Comparison of ENCODE assay signal across 19 mouse cellular contexts in the genomic region with DNA sequence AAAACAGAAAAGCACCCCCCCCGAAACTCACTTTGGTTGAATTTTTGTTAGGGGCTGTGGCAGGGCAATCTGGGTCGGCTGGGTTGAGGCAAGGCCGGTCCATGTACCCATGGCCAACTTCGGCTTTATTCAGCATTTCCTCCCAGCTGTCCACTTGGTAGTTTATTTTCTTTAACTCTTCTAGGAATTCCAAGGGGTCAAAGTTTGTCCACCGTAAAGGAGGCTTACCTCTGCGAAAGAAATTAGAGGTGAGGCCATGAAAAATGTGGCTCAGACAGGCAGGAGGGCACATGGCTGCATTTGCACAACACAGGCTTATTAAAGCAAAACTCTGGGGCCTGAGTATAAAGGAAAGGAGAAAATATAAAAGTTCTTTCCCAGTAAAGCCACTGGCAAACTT. TPM values are rescaled to one million over a fixed set of nuclear protein-coding genes. Genes with fewer than 3 reads are reported as not detected.
DNase-seq lines count a peak whose midpoint lies in the region; ATAC-seq and TF ChIP-seq lines count a peak whose summit lies in the region.
"Had no signal": no experiment of that assay in that cellular context is flagged by ENCODE, and none has a peak within 500 bp of the region (broad histone marks: within the 10 kb centered on the region; RNA-seq: fewer than 3 reads in every experiment).

No protein-coding gene starts in this region.

- peaks cover 70% of the 10 kb centered on the region for H3K36me3 ChIP-seq in hindbrain, embryonic 14.5 days (replicated peaks; ENCODE audit: control insufficient read depth, insufficient read depth)
- peaks cover 19% of the 10 kb centered on the region for H3K36me3 ChIP-seq in hindbrain, embryonic 11.5 days (ENCODE audit: control insufficient read depth, insufficient read depth, low read length)
- peaks cover 39% of the 10 kb centered on the region for H3K36me3 ChIP-seq in forebrain, embryonic 15.5 days
- peaks cover 57% of the 10 kb centered on the region for H3K36me3 ChIP-seq in kidney, embryonic 16.5 days (ENCODE audit: insufficient read depth, low read length)

- 0 out of 2 replicates have a peak overlapping the region, but pooled peaks have one; percentile 38 for H3K27ac ChIP-seq in hindbrain, embryonic 14.5 days
- H3K27ac ChIP-seq in hindbrain, embryonic 11.5 days (ENCODE audit: low read depth, low read length) = no peak overlapping the region
- H3K27ac ChIP-seq in layer of hippocampus, adult 2 months = peak overlapping the region; percentile 74
- peak overlapping the region; percentile 26 for H3K27ac ChIP-seq in forebrain, embryonic 15.5 days (replicated peaks)
- peak overlapping the region; percentile 29; the same call in 1 of the 2 replicates for H3K27ac ChIP-seq in kidney, embryonic 16.5 days (ENCODE audit: low read length)
- H3K27ac ChIP-seq: embryonic facial prominence, embryonic 12.5 days; heart, embryonic 15.5 days had no signal

- H3K4me3 ChIP-seq in hindbrain, embryonic 14.5 days (replicated peaks; ENCODE audit: low read length) = no peak overlapping the region
- H3K4me3 ChIP-seq in hindbrain, embryonic 11.5 days (ENCODE audit: low read depth, low read length) = no peak overlapping the region
- H3K4me3 ChIP-seq in layer of hippocampus, adult 2 months = no peak overlapping the region
- H3K4me3 ChIP-seq in forebrain, embryonic 15.5 days = no peak overlapping the region
- H3K4me3 ChIP-seq in kidney, embryonic 16.5 days (ENCODE audit: low read length) = no peak overlapping the region
- H3K4me3 ChIP-seq: embryonic facial prominence, embryonic 12.5 days; heart, embryonic 15.5 days; megakaryocyte, embryonic 14.5 days had no signal

- no peaks in the 10 kb centered on the region for H3K9me3 ChIP-seq in hindbrain, embryonic 14.5 days (ENCODE audit: control insufficient read depth, low read length)
- no peaks in the 10 kb centered on the region for H3K9me3 ChIP-seq in hindbrain, embryonic 11.5 days (ENCODE audit: control insufficient read depth, low read length)
- H3K9me3 ChIP-seq in forebrain, embryonic 15.5 days = no peaks in the 10 kb centered on the region
- H3K9me3 ChIP-seq in kidney, embryonic 16.5 days (ENCODE audit: low read length) = no peaks in the 10 kb centered on the region
- H3K9me3 ChIP-seq: embryonic facial prominence, embryonic 12.5 days; heart, embryonic 15.5 days; megakaryocyte, embryonic 14.5 days had no signal

- H3K4me1 ChIP-seq in hindbrain, embryonic 14.5 days (replicated peaks; ENCODE audit: control insufficient read depth, insufficient read depth, low read length) = peaks cover 14% of the 10 kb centered on the region
- 0 out of 2 replicates have a peak, but pooled peaks cover 4% of the 10 kb centered on the region for H3K4me1 ChIP-seq in hindbrain, embryonic 11.5 days (replicated peaks; ENCODE audit: control insufficient read depth, insufficient read depth, low read length)
- H3K4me1 ChIP-seq in forebrain, embryonic 15.5 days = peaks cover 45% of the 10 kb centered on the region
- H3K4me1 ChIP-seq in kidney, embryonic 16.5 days (ENCODE audit: insufficient read depth, low read length) = peaks cover 21% of the 10 kb centered on the region

- ATAC-seq in hindbrain, embryonic 14.5 days (ENCODE audit: low FRiP score) = no peak
- no peak for ATAC-seq in hindbrain, embryonic 11.5 days (ENCODE audit: low FRiP score)
- no peak for ATAC-seq in forebrain, embryonic 15.5 days (replicated peaks)
- ATAC-seq in kidney, embryonic 16.5 days (ENCODE audit: low FRiP score, low TSS enrichment) = no peak; the same call in 1 of the 2 replicates
- ATAC-seq in cerebellum, adult (ENCODE audit: insufficient number of reproducible peaks, low FRiP score, low TSS enrichment) = no peak
- ATAC-seq: liver, postnatal 0 days; midbrain, embryonic 16.5 days had no signal

- TF ChIP-seq CTCF in layer of hippocampus, adult 2 months (conservative IDR thresholded peaks at IDR 0.05) = no peak

- H3K27me3 ChIP-seq in hindbrain, embryonic 14.5 days (ENCODE audit: control insufficient read depth, insufficient read depth, low read length) = no peaks in the 10 kb centered on the region
- no peaks in the 10 kb centered on the region for H3K27me3 ChIP-seq in hindbrain, embryonic 11.5 days (ENCODE audit: control insufficient read depth, insufficient read depth, low read length)
- peaks cover 16% of the 10 kb centered on the region; the same call in 1 of the 2 replicates for H3K27me3 ChIP-seq in forebrain, embryonic 15.5 days
- no peaks in the 10 kb centered on the region for H3K27me3 ChIP-seq in kidney, embryonic 16.5 days (ENCODE audit: insufficient read depth, low read length)
- H3K27me3 ChIP-seq: embryonic facial prominence, embryonic 12.5 days; heart, embryonic 15.5 days; megakaryocyte, embryonic 14.5 days had no signal

- no peak overlapping the region for H3K9ac ChIP-seq in hindbrain, embryonic 14.5 days
- no peak overlapping the region for H3K9ac ChIP-seq in hindbrain, embryonic 11.5 days (ENCODE audit: low read depth, low read length)
- H3K9ac ChIP-seq in forebrain, embryonic 15.5 days (replicated peaks) = no peak overlapping the region
- no peak overlapping the region for H3K9ac ChIP-seq in kidney, embryonic 16.5 days (replicated peaks; ENCODE audit: low read length)
- H3K9ac ChIP-seq: embryonic facial prominence, embryonic 12.5 days; heart, embryonic 15.5 days; liver, postnatal 0 days had no signal

- WGBS in hindbrain, embryonic 14.5 days = 75% methylated on average over 6 of the region's 6 CpGs
- 64% methylated on average over 6 of the region's 6 CpGs for WGBS in hindbrain, embryonic 11.5 days
- WGBS in forebrain, embryonic 15.5 days = 14% methylated on average over 6 of the region's 6 CpGs
- 41% methylated on average over 6 of the region's 6 CpGs for WGBS in kidney, embryonic 16.5 days

- DNase-seq in hindbrain, embryonic 14.5 days (ENCODE audit: low spot score) = no peak
- DNase-seq in hindbrain, embryonic 11.5 days (ENCODE audit: low spot score) = no peak
- no peak for DNase-seq in layer of hippocampus, adult 2 months (ENCODE audit: low spot score in 2 of 2)
- no peak for DNase-seq in layer of hippocampus, adult 9-10 months (ENCODE audit: low spot score)
- DNase-seq in lung, postnatal 14 days = no peak
- DNase-seq: adrenal gland, adult 2 months; cerebellum, adult 8-10 months; gastrocnemius, postnatal 36 days; heart, postnatal 4 days; liver, postnatal 0 days; right cerebral cortex, postnatal 4 days; thymus, adult 2 months had no signal

- no peak overlapping the region for H3K4me2 ChIP-seq in hindbrain, embryonic 14.5 days (replicated peaks)
- no peak overlapping the region for H3K4me2 ChIP-seq in hindbrain, embryonic 11.5 days (replicated peaks; ENCODE audit: low read depth, low read length)
- H3K4me2 ChIP-seq in forebrain, embryonic 15.5 days (replicated peaks) = no peak overlapping the region
- no peak overlapping the region for H3K4me2 ChIP-seq in kidney, embryonic 16.5 days (replicated peaks; ENCODE audit: low read depth, low read length)
- H3K4me2 ChIP-seq: embryonic facial prominence, embryonic 12.5 days; heart, embryonic 15.5 days had no signal

RNA-seq across cellular contexts. Expression of gene Ptch1, which starts 29.9 kb away (rescaled TPM):
- 22.7 and 24.2 TPM in 2 replicates for polyA plus RNA-seq in hindbrain, embryonic 14.5 days (2014; fragmentation: Nextera tagmentation; extraction: Ambion mirVana)
- polyA plus RNA-seq in hindbrain, embryonic 11.5 days (2014; fragmentation: Nextera tagmentation; extraction: Ambion mirVana) = 19.5 and 28.4 TPM in 2 replicates
- total RNA-seq in layer of hippocampus, adult 2 months (2021) = 10 to 100 TPM; 43.9 to 45.4 TPM
- 9.0 and 10.2 TPM in 2 replicates for polyA plus RNA-seq in forebrain, embryonic 15.5 days (2015; fragmentation: Nextera tagmentation; extraction: Ambion mirVana)
- polyA plus RNA-seq in kidney, embryonic 16.5 days (2015; fragmentation: Nextera tagmentation; extraction: Ambion mirVana) = 15.8 and 18.9 TPM in 2 replicates

RNA-seq across cellular contexts. Expression of gene Fancc, which starts 46.4 kb away (rescaled TPM):
- polyA plus RNA-seq in hindbrain, embryonic 14.5 days (2014; fragmentation: Nextera tagmentation; extraction: Ambion mirVana) = 15.5 and 15.9 TPM in 2 replicates
- polyA plus RNA-seq in hindbrain, embryonic 11.5 days (2014; fragmentation: Nextera tagmentation; extraction: Ambion mirVana) = 19.7 and 26.1 TPM in 2 replicates
- total RNA-seq in layer of hippocampus, adult 2 months (2021) = 1 to 10 TPM; 6.5 to 9.5 TPM
- polyA plus RNA-seq in forebrain, embryonic 15.5 days (2015; fragmentation: Nextera tagmentation; extraction: Ambion mirVana) = 13.2 and 14.5 TPM in 2 replicates
- polyA plus RNA-seq in kidney, embryonic 16.5 days (2015; fragmentation: Nextera tagmentation; extraction: Ambion mirVana) = 22.2 and 24.5 TPM in 2 replicates
